Mouse (Mus musculus) heart, postnatal 0 days (tissue): ENCODE measurements around the gene Gltp.

ENCODE experiments used
- CTCF ChIP-seq: IDR thresholded peaks from 2 replicates; pipeline ENCODE4 v1.5.1; 2016; ENCODE audit warnings: antibody characterized with exemption, control low read depth, low read depth
- EP300 ChIP-seq: IDR thresholded peaks from 2 replicates; pipeline ENCODE4 v1.6.1; 2016; ENCODE audit warnings: antibody characterized with exemption, low read depth

DNA sequence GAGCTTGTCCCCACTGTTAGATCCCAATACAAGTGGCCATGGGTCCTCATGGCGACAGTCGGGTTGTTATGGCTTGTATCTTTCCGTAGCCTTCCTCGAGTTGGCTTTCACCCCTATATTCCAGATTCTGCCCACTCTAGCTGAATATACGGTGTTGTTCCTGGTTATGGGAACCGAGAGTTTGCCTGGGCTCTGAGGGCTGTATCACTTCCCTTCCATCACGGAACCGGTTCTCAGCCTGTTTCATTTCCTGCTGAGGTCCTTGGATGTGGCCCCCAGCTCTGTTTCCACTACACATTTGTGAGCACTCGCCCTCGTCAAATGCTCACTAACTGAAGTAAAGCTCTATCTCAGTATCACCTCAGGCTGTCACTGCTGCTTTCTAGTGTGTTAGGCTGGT is 31.2 kb upstream of the Gltp start:
- TF ChIP-seq CTCF (no peak), EP300 (no peak)
